In the genomic region with DNA sequence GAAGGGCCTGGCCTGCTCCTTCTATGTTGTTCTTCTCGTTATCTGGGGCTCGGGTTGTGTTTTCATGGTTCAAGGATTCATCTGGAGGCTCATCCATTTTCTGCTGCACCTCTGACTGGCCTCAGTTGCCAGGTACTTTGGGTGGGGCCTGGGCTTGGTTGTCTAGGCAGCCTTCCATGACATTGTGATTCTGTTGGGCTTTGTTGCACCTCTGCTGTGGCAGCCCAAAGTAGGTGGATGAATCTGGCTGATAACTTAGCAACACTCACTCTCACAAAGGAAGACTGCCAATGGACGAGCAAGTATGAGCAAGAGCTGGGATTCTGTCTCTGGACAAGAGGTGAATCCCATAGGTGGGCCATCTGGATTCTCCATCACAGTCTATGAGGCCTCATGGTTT, we compare ENCODE assay signal across 20 mouse cellular contexts. TPM values are rescaled to one million over a fixed set of nuclear protein-coding genes. Genes with fewer than 3 reads are reported as not detected.
DNase-seq lines count a peak whose midpoint lies in the region; TF ChIP-seq lines count a peak whose summit lies in the region.
"Had no signal": no experiment of that assay in that cellular context is flagged by ENCODE, and none has a peak within 500 bp of the region (broad histone marks: within the 10 kb centered on the region; RNA-seq: fewer than 3 reads in every experiment).

A gene (minus strand): TSS at position 101 of the 400 bp plus-strand sequence.

- peak within 1 kb of the TSS; percentile 79 for H3K4me3 ChIP-seq in testis, adult 2 months (ENCODE audit: control insufficient read depth, low read depth, low read length)

- H3K36me3 ChIP-seq in testis, adult 2 months (ENCODE audit: control insufficient read depth, insufficient read depth, low read length), result no peaks in the 10 kb centered on the region
- H3K36me3 ChIP-seq: G1E had no signal

- no peaks in the 10 kb centered on the region for H3K27me3 ChIP-seq in testis, adult 2 months (ENCODE audit: control insufficient read depth, insufficient read depth, low read length)
- H3K27me3 ChIP-seq: CH12.LX had no signal

- TF ChIP-seq CTCF in testis, adult 2 months (IDR thresholded peaks at IDR 0.05; ENCODE audit: control insufficient read depth, insufficient read depth, insufficient replicate concordance, low read depth, low read length), result no peak

- H3K4me1 ChIP-seq in testis, adult 2 months (ENCODE audit: control insufficient read depth, insufficient read depth, low read length), result no peaks in the 10 kb centered on the region

- H3K27ac ChIP-seq in testis, adult 2 months (ENCODE audit: control insufficient read depth, insufficient read depth, low read depth, low read length), result peak within 1 kb of the TSS; percentile 70

- TF ChIP-seq POLR2A in testis, adult 2 months (IDR thresholded peaks at IDR 0.05; ENCODE audit: control insufficient read depth, low read depth, low read length), result no peak

- no peak for DNase-seq in testis, postnatal 10 days (ENCODE audit: low spot score)
- DNase-seq: adrenal gland, adult 2 months; adrenal gland, adult 8-10 months; adrenal gland, postnatal 10 days; adrenal gland, postnatal 14 days; adrenal gland, postnatal 25 days; adrenal gland, postnatal 36 days; B cell, adult 2 months; cerebellum, adult 11 months; cerebellum, adult 11-12 months; cerebellum, adult 18-20 months; cerebellum, adult 2 months had no signal

RNA-seq across cellular contexts. Expression of the gene that starts here (rescaled TPM):
- polyA plus RNA-seq in testis, adult 2 months (2012; rRNA removed), result 55.4 and 79.1 TPM in 2 replicates
- polyA plus RNA-seq: activated CD4-positive, CD25-positive, alpha-beta regulatory T cell, adult 4 months; adrenal gland, adult 2 months; brain, embryonic 14.5 days; C2C12; CD4-positive, CD25-positive, alpha-beta regulatory T cell, adult 4 months; cerebellum, adult 2 months; G1E; Patski had no signal
